Mouse (Mus musculus) embryonic fibroblast, embryonic 13.5 days (primary cell): ENCODE measurements around the gene Serpina1a. TPM values are rescaled to one million over a fixed set of nuclear protein-coding genes. Genes with fewer than 3 reads are reported as not detected.
"Not testable (repeated sequence)": the region's sequence is repeated elsewhere in the genome, so short reads cannot be mapped to it uniquely, and the experiment has no call there.

ENCODE experiments used
- H3K27ac ChIP-seq: 2 replicates; pipeline ENCODE4 v1.5.1; 2012; ENCODE audit warnings: low read length, control low read depth, inconsistent platforms; ENCODE audit not compliant: insufficient read depth
- H3K4me1 ChIP-seq: 2 replicates; pipeline ENCODE4 v1.6.1; 2011; ENCODE audit warnings: low read length; ENCODE audit not compliant: control insufficient read depth, insufficient read depth
- H3K4me3 ChIP-seq: 2 replicates; pipeline ENCODE4 v1.5.1; 2011; ENCODE audit warnings: mild to moderate bottlenecking, control low read depth, low read length; ENCODE audit not compliant: insufficient read depth
- CTCF ChIP-seq: IDR thresholded peaks from 2 replicates; pipeline ENCODE4 v1.5.1; 2011; ENCODE audit warnings: mild to moderate bottlenecking, control low read depth, low read length, moderate library complexity, borderline replicate concordance; ENCODE audit not compliant: insufficient read depth
- POLR2A ChIP-seq: IDR thresholded peaks from 2 replicates; pipeline ENCODE4 v1.6.1; 2011; ENCODE audit warnings: low read depth, mild to moderate bottlenecking, control low read depth, low read length, moderate library complexity
- polyA plus RNA-seq: library from polyadenylated mRNA; stranded (reverse); fragments of >200 nt; gene quantifications from 2 replicates; pipeline ENCODE4 v1.2.4, GENCODE M21; 2011; ENCODE audit warnings: low read depth; ENCODE audit not compliant: missing spikeins, insufficient read length

The Serpina1a gene
- not detected in 2 replicates for polyA plus RNA-seq

- not testable (repeated sequence) for H3K4me1 ChIP-seq, H3K4me3 ChIP-seq, H3K27ac ChIP-seq
These were observed at the start of gene Serpina1a for GRCm38 (mm10) chr12:103863101-103863974. Serpina1a (minus strand) TSS chr12:103863562.

GRCm38 (mm10) chr12:103909181-103909580, 45.8 kb upstream of the Serpina1a start:
- not testable (repeated sequence) for H3K4me1 ChIP-seq, H3K4me3 ChIP-seq, H3K27ac ChIP-seq

GRCm38 (mm10) chr12:103907746-103908145, 44.4 kb upstream of the Serpina1a start:
- H3K4me1 ChIP-seq, H3K4me3 ChIP-seq, H3K27ac ChIP-seq: not testable (repeated sequence)

GRCm38 (mm10) chr12:103904837-103905340, 41.5 kb upstream of the Serpina1a start, which contains the start of gene Serpina1c:
Serpina1c (minus strand) TSS chr12:103904887.
- H3K4me1 ChIP-seq, H3K4me3 ChIP-seq, H3K27ac ChIP-seq: not testable (repeated sequence)

- H3K4me1 ChIP-seq, H3K27ac ChIP-seq, H3K4me3 ChIP-seq: not testable (repeated sequence)
These were observed 38.6 kb upstream of the Serpina1a start for GRCm38 (mm10) chr12:103901929-103902328.

- not testable (repeated sequence) for H3K27ac ChIP-seq, H3K4me1 ChIP-seq, H3K4me3 ChIP-seq
These were observed 3.5 kb upstream of the Serpina1a start for GRCm38 (mm10) chr12:103866873-103867272.

- no peak overlapping the region for H3K27ac ChIP-seq
- no peaks in the 10 kb centered on the region for H3K4me1 ChIP-seq
- TF ChIP-seq CTCF = no peak
- no peak for TF ChIP-seq POLR2A
- no peak overlapping the region for H3K4me3 ChIP-seq
These were observed 2.4 kb downstream of the Serpina1a start for GRCm38 (mm10) chr12:103860976-103861375.

GRCm38 (mm10) chr12:103860571-103860970, 2.8 kb downstream of the Serpina1a start:
- not testable (repeated sequence) for H3K4me1 ChIP-seq, H3K27ac ChIP-seq, H3K4me3 ChIP-seq

- H3K4me1 ChIP-seq, H3K27ac ChIP-seq, H3K4me3 ChIP-seq: not testable (repeated sequence)
These were observed 3.8 kb downstream of the Serpina1a start for GRCm38 (mm10) chr12:103859584-103859983.

- not testable (repeated sequence) for H3K4me1 ChIP-seq, H3K27ac ChIP-seq, H3K4me3 ChIP-seq
These were observed 10.3 kb downstream of the Serpina1a start for GRCm38 (mm10) chr12:103853032-103853431.

GRCm38 (mm10) chr12:103830273-103830672, 33.1 kb downstream of the Serpina1a start, which contains the start of gene Serpina1b:
Serpina1b (minus strand) TSS chr12:103830373.
- H3K27ac ChIP-seq, H3K4me1 ChIP-seq, H3K4me3 ChIP-seq: not testable (repeated sequence)

GRCm38 (mm10) chr12:103827661-103828372, 35.5 kb downstream of the Serpina1a start:
- not testable (repeated sequence) for H3K4me3 ChIP-seq, H3K4me1 ChIP-seq, H3K27ac ChIP-seq

GRCm38 (mm10) chr12:103823826-103824225, 39.5 kb downstream of the Serpina1a start:
- H3K4me3 ChIP-seq, H3K27ac ChIP-seq, H3K4me1 ChIP-seq: not testable (repeated sequence)
